Mouse (Mus musculus) limb, embryonic 14.5 days (tissue): Measurements from ENCODE around the gene Gclm. TPM values are rescaled to one million over a fixed set of nuclear protein-coding genes. Genes with fewer than 3 reads are reported as not detected.

Source experiments
- ATAC-seq: fragments of 200-750 bp; cut with Nextera tagmentation; 2 replicates; pipeline ENCODE4 v1.8.0; 2017; ENCODE audit warnings: low read depth, moderate number of reproducible peaks, moderate TSS enrichment; ENCODE audit not compliant: low FRiP score
- DNase-seq: peaks from one replicate; pipeline ENCODE4 v3.0.0-alpha.2; 2015; ENCODE audit warnings: low spot score
- H3K27ac ChIP-seq: fragments of 300-500 bp; sonication (generic); replicated peaks from 2 replicates; pipeline ENCODE4 v1.5.1; 2014; ENCODE audit warnings: low read depth, mild to moderate bottlenecking, low read length, moderate library complexity, mixed read lengths
- H3K27me3 ChIP-seq: fragments of 300-500 bp; sonication (generic); 2 replicates; pipeline ENCODE4 v1.6.1; 2014; ENCODE audit warnings: low read length, mixed read lengths; ENCODE audit not compliant: control insufficient read depth, insufficient read depth
- H3K36me3 ChIP-seq: fragments of 300-500 bp; sonication (generic); 2 replicates; pipeline ENCODE4 v1.6.1; 2014; ENCODE audit warnings: mild to moderate bottlenecking, low read length, moderate library complexity, mixed read lengths; ENCODE audit not compliant: control insufficient read depth, insufficient read depth
- H3K4me1 ChIP-seq: fragments of 300-500 bp; sonication (generic); 2 replicates; pipeline ENCODE4 v1.6.1; 2014; ENCODE audit warnings: antibody characterized with exemption, low read length, mixed read lengths; ENCODE audit not compliant: control insufficient read depth, insufficient read depth
- H3K4me2 ChIP-seq: fragments of 300-500 bp; sonication (generic); replicated peaks from 2 replicates; pipeline ENCODE4 v1.6.1; 2014; ENCODE audit warnings: low read depth, mild to moderate bottlenecking, low read length, moderate library complexity; ENCODE audit not compliant: severe bottlenecking
- H3K4me3 ChIP-seq: fragments of 300-500 bp; sonication (generic); replicated peaks from 2 replicates; pipeline ENCODE4 v1.5.1; 2014; ENCODE audit warnings: low read length
- H3K9ac ChIP-seq: fragments of 300-500 bp; sonication (generic); 2 replicates; pipeline ENCODE4 v1.6.1; 2014; ENCODE audit warnings: mild to moderate bottlenecking, low read depth, low read length, moderate library complexity; ENCODE audit not compliant: severe bottlenecking
- H3K9me3 ChIP-seq: fragments of 300-500 bp; sonication (generic); 2 replicates; pipeline ENCODE4 v1.6.1; 2016; ENCODE audit warnings: low read length; ENCODE audit not compliant: control insufficient read depth
- POLR2A ChIP-seq: fragments of 200-500 bp; IDR thresholded peaks from 2 replicates; pipeline ENCODE4 v1.8.0; 2012; ENCODE audit warnings: inconsistent platforms, mild to moderate bottlenecking, moderate library complexity, borderline replicate concordance; ENCODE audit not compliant: insufficient read depth, insufficient read length; ENCODE audit errors: extremely low read depth
- WGBS: fragments of 180-500 bp; shearing (Covaris S2); extraction: QIAGEN DNeasy Blood & Tissue Kit; methylation state at CpG from one replicate; pipeline ENCODE4 v1.1.7; 2014; 5-methylcytosine and 5-hydroxymethylcytosine counted together
- polyA plus RNA-seq, 2 experiments: library from polyadenylated mRNA; depleted of rRNA in 1 of 2; stranded (reverse) in 1 of 2; unstranded in 1 of 2; fragments of >200 nt; fragmentation: Nextera tagmentation in 1 of 2; extraction: Ambion mirVana in 1 of 2; gene quantifications; 2 replicates each; pipeline versions ENCODE4 v1.2.1 to v1.2.3; 2012 to 2014

Gclm gene
- polyA plus RNA-seq, 2 experiments: 30.4 to 58.4 TPM

- no peaks in the 10 kb centered on the region for H3K9me3 ChIP-seq
- 55% methylated on average over 4 of the region's 4 CpGs for WGBS
- H3K4me3 ChIP-seq: no peak overlapping the region
- DNase-seq: no peak
- no peaks in the 10 kb centered on the region for H3K4me1 ChIP-seq
- no peak for TF ChIP-seq POLR2A
- H3K27me3 ChIP-seq: no peaks in the 10 kb centered on the region
- no peak overlapping the region for H3K9ac ChIP-seq
- no peak for ATAC-seq
- no peaks in the 10 kb centered on the region for H3K36me3 ChIP-seq
- no peak overlapping the region for H3K27ac ChIP-seq
- H3K4me2 ChIP-seq: no peak overlapping the region
These were observed 62.7 kb downstream of the Gclm start for GRCm38 (mm10) chr3:122307894-122308671.

- DNase-seq (no peak), ATAC-seq (no peak)
- 36% methylated on average over 6 of the region's 6 CpGs for WGBS
- TF ChIP-seq POLR2A: no peak
- Histone ChIP-seq H3K27me3 (no peaks in the 10 kb centered on the region), H3K27ac (no peak overlapping the region), H3K36me3 (no peaks in the 10 kb centered on the region), H3K4me1 (no peaks in the 10 kb centered on the region), H3K9me3 (no peaks in the 10 kb centered on the region), H3K9ac (no peak overlapping the region), H3K4me3 (no peak overlapping the region), H3K4me2 (no peak overlapping the region)
These were observed 63.6 kb downstream of the Gclm start for GRCm38 (mm10) chr3:122308981-122309380.

GRCm38 (mm10) chr3:122312078-122312477 lies 66.7 kb downstream of the Gclm start:
- Histone ChIP-seq H3K4me3 (no peak overlapping the region), H3K27me3 (no peaks in the 10 kb centered on the region), H3K4me1 (peaks cover 7% of the 10 kb centered on the region; the same call in 1 of the 2 replicates), H3K4me2 (no peak overlapping the region), H3K9ac (no peak overlapping the region), H3K27ac (no peak overlapping the region), H3K36me3 (no peaks in the 10 kb centered on the region), H3K9me3 (no peaks in the 10 kb centered on the region)
- DNase-seq: peak; percentile 84
- WGBS: 15% methylated on average over 2 of the region's 2 CpGs
- TF ChIP-seq POLR2A: no peak
- peak; percentile 62; the same call in 1 of the 2 replicates for ATAC-seq

GRCm38 (mm10) chr3:122312936-122313629 lies 67.7 kb downstream of the Gclm start:
- DNase-seq: no peak
- Histone ChIP-seq H3K9me3 (no peaks in the 10 kb centered on the region), H3K4me2 (no peak overlapping the region), H3K27me3 (no peaks in the 10 kb centered on the region), H3K4me3 (no peak overlapping the region), H3K27ac (no peak overlapping the region), H3K9ac (no peak overlapping the region), H3K4me1 (peaks cover 7% of the 10 kb centered on the region; the same call in 1 of the 2 replicates), H3K36me3 (no peaks in the 10 kb centered on the region)
- WGBS: 73% methylated on average over 10 of the region's 10 CpGs
- no peak for ATAC-seq
- no peak for TF ChIP-seq POLR2A

- H3K4me1 ChIP-seq: peaks cover 7% of the 10 kb centered on the region; the same call in 1 of the 2 replicates
- no peaks in the 10 kb centered on the region for H3K9me3 ChIP-seq
- no peak overlapping the region for H3K4me2 ChIP-seq
- H3K9ac ChIP-seq: no peak overlapping the region
- 65% methylated on average over 7 of the region's 7 CpGs for WGBS
- DNase-seq (no peak), ATAC-seq (no peak)
- no peaks in the 10 kb centered on the region for H3K27me3 ChIP-seq
- H3K36me3 ChIP-seq: no peaks in the 10 kb centered on the region
- no peak overlapping the region for H3K4me3 ChIP-seq
- no peak for TF ChIP-seq POLR2A
- H3K27ac ChIP-seq: no peak overlapping the region
These were observed 68.6 kb downstream of the Gclm start for GRCm38 (mm10) chr3:122313936-122314335.
